Mouse (Mus musculus) neural tube, embryonic 12.5 days (tissue): Measurements from ENCODE around the gene Mslnl. TPM values are rescaled to one million over a fixed set of nuclear protein-coding genes. Genes with fewer than 3 reads are reported as not detected.
A peak's percentile ranks its signal among the peaks of the same experiment; 100 is the strongest.

Source experiments
- ATAC-seq: fragments of 200-750 bp; cut with Nextera tagmentation; 2 replicates; pipeline ENCODE4 v1.8.0; 2017; ENCODE audit warnings: low read depth, mild to moderate bottlenecking, moderate TSS enrichment, moderate library complexity; ENCODE audit not compliant: low FRiP score
- H3K27ac ChIP-seq: fragments of 300-500 bp; sonication (generic); 2 replicates; pipeline ENCODE4 v1.5.1; 2016
- H3K27me3 ChIP-seq: fragments of 300-500 bp; sonication (generic); replicated peaks from 2 replicates; pipeline ENCODE4 v1.6.1; 2016; ENCODE audit warnings: mild to moderate bottlenecking
- H3K36me3 ChIP-seq: fragments of 300-500 bp; sonication (generic); 2 replicates; pipeline ENCODE4 v1.6.1; 2016; ENCODE audit warnings: mild to moderate bottlenecking
- H3K4me1 ChIP-seq: fragments of 300-500 bp; sonication (generic); 2 replicates; pipeline ENCODE4 v1.6.1; 2016
- H3K4me2 ChIP-seq: fragments of 300-500 bp; sonication (generic); replicated peaks from 2 replicates; pipeline ENCODE4 v1.6.1; 2016; ENCODE audit warnings: mild to moderate bottlenecking
- H3K4me3 ChIP-seq: fragments of 300-500 bp; sonication (generic); 2 replicates; pipeline ENCODE4 v1.5.1; 2016
- H3K9ac ChIP-seq: fragments of 300-500 bp; sonication (generic); 2 replicates; pipeline ENCODE4 v1.6.1; 2016; ENCODE audit warnings: mild to moderate bottlenecking
- H3K9me3 ChIP-seq: fragments of 300-500 bp; sonication (generic); 2 replicates; pipeline ENCODE4 v1.6.1; 2016; ENCODE audit warnings: mild to moderate bottlenecking
- WGBS: fragments of 180-500 bp; shearing (Covaris S2); methylation state at CpG from one replicate; pipeline ENCODE4 v1.1.7; 2016; 5-methylcytosine and 5-hydroxymethylcytosine counted together
- polyA plus RNA-seq: library from polyadenylated mRNA; unstranded; fragments of >200 nt; fragmentation: Nextera tagmentation; extraction: Ambion mirVana; gene quantifications from 2 replicates; pipeline ENCODE4 v1.2.1, GENCODE M21; 2016

Gene Mslnl
- polyA plus RNA-seq = not detected in 2 replicates

DNA sequence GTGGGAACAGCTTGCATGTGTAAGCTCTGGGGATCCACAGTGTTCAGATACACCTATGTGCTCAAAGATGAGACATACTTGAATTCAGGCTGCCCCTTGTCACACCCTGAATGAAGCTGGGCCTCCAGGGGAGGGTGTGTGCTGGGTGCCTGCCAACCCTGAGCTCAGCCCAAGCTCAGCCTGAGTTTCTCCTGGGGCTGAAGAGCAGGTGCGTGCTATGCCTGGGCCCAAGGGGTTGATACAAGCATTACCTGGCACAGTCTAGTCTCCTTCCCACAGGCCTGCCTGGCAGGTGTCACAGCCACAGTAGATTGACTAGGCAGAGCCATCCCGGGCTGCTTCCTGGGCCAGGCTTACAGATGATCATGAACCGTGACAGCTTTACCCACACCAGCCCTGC lies at the start of gene Mslnl:
Mslnl (plus strand) TSS at position 298 of the 400 bp plus-strand sequence.
- no peaks in the 10 kb centered on the region for H3K27me3 ChIP-seq
- ATAC-seq = no peak
- H3K36me3 ChIP-seq = peaks cover 6% of the 10 kb centered on the region
- no peak within 1 kb of the TSS for H3K4me2 ChIP-seq
- H3K9me3 ChIP-seq = no peaks in the 10 kb centered on the region
- no peak within 1 kb of the TSS for H3K27ac ChIP-seq
- H3K9ac ChIP-seq = no peak within 1 kb of the TSS
- H3K4me3 ChIP-seq = no peak within 1 kb of the TSS
- peaks cover 3% of the 10 kb centered on the region; the same call in 1 of the 2 replicates for H3K4me1 ChIP-seq
- 82% methylated on average over 3 of the region's 3 CpGs for WGBS

DNA sequence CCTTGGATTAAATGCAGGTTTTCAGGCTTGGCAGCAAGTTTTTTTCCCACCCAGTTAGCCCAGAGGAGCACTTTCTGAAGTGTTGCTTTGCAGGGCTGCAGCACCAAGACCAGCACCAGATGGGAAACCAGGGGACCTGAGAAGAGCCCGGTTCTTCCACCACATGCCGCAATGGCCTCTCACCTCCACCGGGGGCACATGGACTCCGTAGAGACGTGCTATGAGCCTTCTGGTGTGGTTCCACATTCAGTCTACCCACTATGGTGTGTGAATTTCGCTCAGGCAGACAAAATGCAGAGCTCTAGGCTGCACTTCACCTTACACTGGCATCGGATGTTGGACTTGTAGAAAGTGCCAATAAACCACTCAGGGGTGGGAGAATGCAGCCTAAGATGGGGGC lies 49.5 kb upstream of the Mslnl start:
- WGBS = 56% methylated on average over 7 of the region's 7 CpGs
- Histone ChIP-seq H3K9me3 (no peaks in the 10 kb centered on the region), H3K4me1 (no peaks in the 10 kb centered on the region), H3K4me2 (no peak overlapping the region), H3K27ac (no peak overlapping the region), H3K27me3 (0 out of 2 replicates have a peak, but pooled peaks cover 7% of the 10 kb centered on the region), H3K9ac (no peak overlapping the region), H3K4me3 (no peak overlapping the region), H3K36me3 (no peaks in the 10 kb centered on the region)
- no peak for ATAC-seq

- no peak overlapping the region for H3K27ac ChIP-seq
- H3K27me3 ChIP-seq = 0 out of 2 replicates have a peak, but pooled peaks cover 7% of the 10 kb centered on the region
- no peaks in the 10 kb centered on the region for H3K4me1 ChIP-seq
- 90% methylated on average over 4 of the region's 4 CpGs for WGBS
- no peak overlapping the region for H3K9ac ChIP-seq
- H3K4me3 ChIP-seq = no peak overlapping the region
- no peak overlapping the region for H3K4me2 ChIP-seq
- H3K36me3 ChIP-seq = no peaks in the 10 kb centered on the region
- no peak for ATAC-seq
- no peaks in the 10 kb centered on the region for H3K9me3 ChIP-seq
Observed at GRCm38 (mm10) chr17:25688922-25689321, 46.9 kb upstream of the Mslnl start.

DNA sequence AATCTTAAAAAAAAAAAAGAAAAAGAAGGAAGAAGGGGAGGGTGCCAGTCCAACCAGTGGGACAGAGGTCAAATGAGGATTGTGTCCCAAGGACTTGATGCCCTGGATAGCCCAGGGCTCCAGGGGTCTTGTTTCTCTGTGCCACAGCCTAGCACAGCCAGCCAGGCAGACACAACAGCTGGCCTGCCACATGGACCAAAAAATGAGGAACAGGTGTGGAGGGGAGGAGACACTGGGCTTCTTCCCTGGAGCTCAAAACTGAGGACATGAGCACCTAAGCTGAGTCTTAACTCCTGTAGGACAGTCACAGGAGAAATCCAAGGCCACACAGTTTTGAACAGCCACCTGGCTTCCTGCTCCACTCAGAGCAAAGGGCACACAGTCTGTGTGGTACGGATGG lies 39.6 kb upstream of the Mslnl start:
- 52% methylated on average over 1 of the region's 1 CpGs for WGBS
- Histone ChIP-seq H3K4me2 (no peak overlapping the region), H3K27ac (no peak overlapping the region), H3K4me1 (no peaks in the 10 kb centered on the region), H3K9ac (no peak overlapping the region), H3K4me3 (no peak overlapping the region), H3K36me3 (no peaks in the 10 kb centered on the region), H3K27me3 (no peaks in the 10 kb centered on the region), H3K9me3 (no peaks in the 10 kb centered on the region)
- no peak for ATAC-seq

GRCm38 (mm10) chr17:25698446-25698845 lies 37.4 kb upstream of the Mslnl start:
- no peak overlapping the region for H3K27ac ChIP-seq
- no peaks in the 10 kb centered on the region for H3K4me1 ChIP-seq
- H3K27me3 ChIP-seq = no peaks in the 10 kb centered on the region
- 12% methylated on average over 7 of the region's 7 CpGs for WGBS
- H3K9ac ChIP-seq = no peak overlapping the region
- H3K9me3 ChIP-seq = no peaks in the 10 kb centered on the region
- ATAC-seq = 0 out of 2 replicates have a peak, but pooled peaks have one; percentile 41
- H3K36me3 ChIP-seq = no peaks in the 10 kb centered on the region
- H3K4me3 ChIP-seq = no peak overlapping the region
- no peak overlapping the region for H3K4me2 ChIP-seq

DNA sequence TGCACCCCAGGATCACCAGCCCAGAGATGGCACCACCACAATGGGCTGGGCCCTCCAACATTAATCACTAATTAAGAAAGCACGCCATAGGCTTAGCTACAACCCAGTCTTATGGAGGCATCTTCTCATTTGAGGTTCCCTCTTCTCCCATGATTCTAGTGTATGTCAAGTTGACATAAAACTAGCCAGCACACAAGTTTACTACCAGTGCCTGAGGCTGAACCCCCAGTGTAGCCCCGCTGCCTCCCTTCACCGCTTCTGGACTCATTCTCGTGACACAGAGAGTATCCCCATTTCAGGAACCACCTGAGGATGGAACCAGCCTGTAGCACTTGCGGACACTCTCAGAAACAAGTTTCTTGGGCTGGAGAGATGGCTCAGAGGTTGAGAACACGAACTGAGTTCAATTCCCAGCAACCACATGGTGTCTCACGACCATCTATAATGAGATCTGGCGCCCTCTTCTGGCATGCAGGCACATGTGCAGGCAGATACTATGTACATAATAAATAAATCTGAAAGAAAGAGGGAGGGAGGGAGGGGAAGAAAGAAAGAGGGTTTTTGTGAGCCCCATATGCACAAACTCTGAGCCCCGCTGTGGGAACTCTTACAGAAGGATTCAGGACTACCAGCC lies 34.9 kb upstream of the Mslnl start:
- no peaks in the 10 kb centered on the region for H3K36me3 ChIP-seq
- H3K27me3 ChIP-seq = no peaks in the 10 kb centered on the region
- no peak overlapping the region for H3K9ac ChIP-seq
- WGBS = 61% methylated on average over 9 of the region's 9 CpGs
- H3K4me1 ChIP-seq = no peaks in the 10 kb centered on the region
- H3K4me2 ChIP-seq = no peak overlapping the region
- H3K4me3 ChIP-seq = no peak overlapping the region
- no peak overlapping the region for H3K27ac ChIP-seq
- no peaks in the 10 kb centered on the region for H3K9me3 ChIP-seq
- no peak for ATAC-seq

DNA sequence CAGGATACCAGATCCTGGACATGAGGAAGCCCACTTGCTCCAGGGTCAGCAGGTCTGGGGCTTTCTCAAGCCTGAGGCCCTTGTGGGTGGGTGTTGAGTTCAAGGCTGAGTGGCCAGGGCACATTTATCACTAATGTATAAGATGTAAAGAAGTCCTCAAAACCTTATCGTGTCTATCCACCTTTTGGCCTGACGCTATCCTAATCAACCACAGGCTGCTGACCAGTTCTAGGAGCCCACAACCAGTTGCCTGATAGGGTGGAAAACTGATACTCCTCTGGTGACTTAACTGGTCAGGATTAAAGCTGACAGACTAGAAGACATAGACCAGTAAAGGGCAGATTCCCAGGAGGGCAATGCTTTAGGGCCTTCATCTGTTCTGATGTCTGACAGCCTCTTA lies 25.8 kb upstream of the Mslnl start:
- no peak overlapping the region for H3K9ac ChIP-seq
- no peak overlapping the region for H3K4me2 ChIP-seq
- H3K27me3 ChIP-seq = no peaks in the 10 kb centered on the region; the same call in 1 of the 2 replicates
- no peaks in the 10 kb centered on the region for H3K36me3 ChIP-seq
- H3K9me3 ChIP-seq = no peaks in the 10 kb centered on the region
- no peak for ATAC-seq
- no peak overlapping the region for H3K4me3 ChIP-seq
- WGBS = 97% methylated on average over 2 of the region's 2 CpGs
- H3K27ac ChIP-seq = no peak overlapping the region
- no peaks in the 10 kb centered on the region for H3K4me1 ChIP-seq

- Histone ChIP-seq H3K9me3 (no peaks in the 10 kb centered on the region), H3K27ac (no peak overlapping the region), H3K4me1 (no peaks in the 10 kb centered on the region), H3K4me3 (no peak overlapping the region), H3K4me2 (no peak overlapping the region), H3K27me3 (peaks cover 6% of the 10 kb centered on the region), H3K36me3 (no peaks in the 10 kb centered on the region), H3K9ac (no peak overlapping the region)
- no peak for ATAC-seq
- WGBS = 82% methylated on average over 4 of the region's 4 CpGs
Observed at GRCm38 (mm10) chr17:25711136-25711535, 24.7 kb upstream of the Mslnl start.

DNA sequence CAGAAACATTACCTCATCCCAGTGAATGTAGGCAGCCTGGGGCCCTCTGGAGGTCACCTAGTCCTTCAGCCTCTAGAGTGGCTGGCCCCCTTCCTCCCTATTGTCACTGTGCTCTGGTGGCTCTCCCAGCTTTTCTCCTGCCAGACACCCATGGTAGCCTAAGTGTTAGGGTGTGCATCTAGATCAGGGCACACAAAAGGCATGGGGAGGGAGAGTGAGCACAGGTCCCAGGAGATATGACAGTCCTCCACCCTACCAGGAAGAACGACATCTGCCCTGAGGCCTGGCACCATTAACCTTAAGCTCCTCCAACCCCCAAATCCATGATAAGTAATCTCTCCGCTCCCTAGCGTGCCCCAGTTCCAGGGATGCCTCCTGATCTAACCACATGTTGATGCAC lies 20.2 kb upstream of the Mslnl start:
- Histone ChIP-seq H3K27ac (no peak overlapping the region), H3K27me3 (peaks cover 36% of the 10 kb centered on the region), H3K9ac (no peak overlapping the region), H3K36me3 (peaks cover 10% of the 10 kb centered on the region), H3K9me3 (no peaks in the 10 kb centered on the region), H3K4me1 (peaks cover 10% of the 10 kb centered on the region; the same call in 1 of the 2 replicates), H3K4me2 (no peak overlapping the region), H3K4me3 (no peak overlapping the region)
- 59% methylated on average over 3 of the region's 3 CpGs for WGBS
- ATAC-seq = no peak

- Histone ChIP-seq H3K36me3 (peaks cover 15% of the 10 kb centered on the region), H3K27ac (no peak overlapping the region), H3K4me1 (peaks cover 10% of the 10 kb centered on the region; the same call in 1 of the 2 replicates), H3K4me2 (no peak overlapping the region), H3K4me3 (no peak overlapping the region), H3K9me3 (no peaks in the 10 kb centered on the region), H3K9ac (no peak overlapping the region), H3K27me3 (peaks cover 36% of the 10 kb centered on the region)
- 5% methylated on average over 6 of the region's 6 CpGs for WGBS
- no peak for ATAC-seq
Observed at GRCm38 (mm10) chr17:25716130-25716529, 19.7 kb upstream of the Mslnl start.

- Histone ChIP-seq H3K4me2 (peak within 1 kb of the TSS; percentile 71), H3K27me3 (peaks cover 36% of the 10 kb centered on the region), H3K4me3 (peak within 1 kb of the TSS; percentile 33), H3K27ac (no peak within 1 kb of the TSS), H3K4me1 (peaks cover 10% of the 10 kb centered on the region; the same call in 1 of the 2 replicates), H3K9ac (peak within 1 kb of the TSS; percentile 53; the same call in 1 of the 2 replicates), H3K36me3 (peaks cover 20% of the 10 kb centered on the region), H3K9me3 (no peaks in the 10 kb centered on the region)
- ATAC-seq = 0 out of 2 replicates have a peak, but pooled peaks have one; percentile 25
- WGBS = 2% methylated on average over 45 of the region's 45 CpGs
Observed at GRCm38 (mm10) chr17:25716711-25717637, 18.9 kb upstream of the Mslnl start, which contains the start of gene Gng13. Gene Gng13 (plus strand): TSS chr17:25717171.

DNA sequence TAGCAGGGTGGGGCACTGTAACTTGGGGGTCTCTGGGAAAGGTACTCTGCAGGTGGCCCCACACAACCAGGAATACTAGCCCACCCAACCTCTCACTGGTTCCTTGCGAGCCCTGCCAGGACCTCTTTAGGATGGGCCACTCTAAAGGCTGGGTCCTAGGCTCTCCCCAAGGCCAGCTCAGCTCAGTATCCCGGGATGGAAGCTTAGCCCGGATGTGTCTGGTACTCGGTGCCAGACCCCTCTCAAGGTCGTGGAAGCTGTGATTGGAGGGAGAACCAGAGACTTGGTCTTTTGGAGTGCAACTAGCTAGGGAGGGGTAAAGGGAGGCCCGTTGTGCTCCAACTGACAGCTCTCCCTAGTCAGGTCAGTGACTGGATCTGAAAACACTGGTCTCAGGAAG lies 18.2 kb upstream of the Mslnl start:
- Histone ChIP-seq H3K36me3 (peaks cover 26% of the 10 kb centered on the region), H3K4me1 (peaks cover 10% of the 10 kb centered on the region; the same call in 1 of the 2 replicates), H3K9me3 (no peaks in the 10 kb centered on the region), H3K4me2 (peak overlapping the region; percentile 71), H3K27me3 (peaks cover 36% of the 10 kb centered on the region), H3K27ac (no peak overlapping the region), H3K4me3 (peak overlapping the region; percentile 33), H3K9ac (peak overlapping the region; percentile 53; the same call in 1 of the 2 replicates)
- no peak for ATAC-seq
- 4% methylated on average over 6 of the region's 6 CpGs for WGBS
